Mouse (Mus musculus) CH12.LX (cell line): ENCODE results near the gene Klc4. TPM values are rescaled to one million over a fixed set of nuclear protein-coding genes. Genes with fewer than 3 reads are reported as not detected.

ENCODE experiments used
- DNase-seq: peaks from one replicate; pipeline ENCODE4 v3.0.0-alpha.2; 2013; ENCODE audit errors: extremely low read depth
- H3K27ac ChIP-seq: 2 replicates; pipeline ENCODE4 v1.5.1; 2012; ENCODE audit warnings: low read depth, mild to moderate bottlenecking, control low read depth, moderate library complexity; ENCODE audit not compliant: insufficient read depth
- H3K27me3 ChIP-seq: replicated peaks from 2 replicates; pipeline ENCODE3; 2012; ENCODE audit warnings: inconsistent platforms
- H3K36me3 ChIP-seq, 2 experiments: replicated peaks in 1 of 2; 2 replicates each; pipeline versions ENCODE3 to v1.6.1; 2012; ENCODE audit warnings: inconsistent platforms in 1 of 2, low read length in 1 of 2, mild to moderate bottlenecking in 1 of 2, mixed read lengths in 1 of 2, moderate library complexity in 1 of 2; ENCODE audit not compliant: control insufficient read depth in 1 of 2, insufficient read depth in 1 of 2
- H3K4me1 ChIP-seq, 2 experiments: 2 replicates each; pipeline ENCODE4 v1.6.1; 2012; ENCODE audit warnings: inconsistent platforms in 1 of 2, moderate library complexity in 1 of 2; ENCODE audit not compliant: insufficient read depth in 2 of 2, control insufficient read depth in 1 of 2
- H3K4me2 ChIP-seq: 2 replicates; pipeline ENCODE4 v1.6.1; 2012; ENCODE audit warnings: low read depth, mild to moderate bottlenecking, control low read depth; ENCODE audit not compliant: poor library complexity, insufficient read depth, severe bottlenecking
- H3K4me3 ChIP-seq, 3 experiments: fragments of 150-350 bp in 1 of 3; sonication (generic) in 1 of 3; replicated peaks in 1 of 3; 2 replicates each; pipeline versions ENCODE3 to v1.5.1; 2011 to 2012; ENCODE audit warnings: low read depth in 2 of 3, low read length in 2 of 3, mild to moderate bottlenecking in 2 of 3, moderate library complexity in 2 of 3, control low read depth in 1 of 3, improper control_type of control experiment in 1 of 3, inconsistent platforms in 1 of 3, mixed read lengths in 1 of 3; ENCODE audit not compliant: poor library complexity in 1 of 3
- H3K79me2 ChIP-seq: replicated peaks from 2 replicates; pipeline ENCODE4 v1.6.1; 2012; ENCODE audit warnings: mild to moderate bottlenecking, moderate library complexity; ENCODE audit not compliant: control insufficient read depth, poor library complexity, insufficient read depth, severe bottlenecking; ENCODE audit errors: extremely low read depth
- H3K9ac ChIP-seq: 2 replicates; pipeline ENCODE4 v1.6.1; 2012; ENCODE audit warnings: low read depth, mild to moderate bottlenecking, control low read depth, moderate library complexity; ENCODE audit not compliant: insufficient read depth
- H3K9me3 ChIP-seq: replicated peaks from 2 replicates; pipeline ENCODE3; 2012; ENCODE audit warnings: low read length, inconsistent platforms, mixed read lengths
- BHLHE40 ChIP-seq: IDR thresholded peaks from 2 replicates; pipeline ENCODE4 v1.6.1; 2011; ENCODE audit warnings: mild to moderate bottlenecking, low read depth, low read length, improper control_type of control experiment
- CHD1 ChIP-seq: IDR thresholded peaks from 2 replicates; pipeline ENCODE4 v1.6.1; 2012; ENCODE audit warnings: low read depth, low read length, improper control_type of control experiment, inconsistent platforms
- CHD2 ChIP-seq: IDR thresholded peaks from 2 replicates; pipeline ENCODE4 v1.6.1; 2011; ENCODE audit warnings: low read length, improper control_type of control experiment
- CTCF ChIP-seq, 2 experiments: IDR thresholded peaks in 1 of 2; conservative IDR thresholded peaks in 1 of 2; 2 replicates each; pipeline ENCODE4 v1.5.1; 2011 to 2012; ENCODE audit warnings: low read depth in 2 of 2, low read length in 2 of 2, improper control_type of control experiment in 1 of 2, inconsistent platforms in 1 of 2, mild to moderate bottlenecking in 1 of 2, moderate library complexity in 1 of 2
- E2F4 ChIP-seq: IDR thresholded peaks from 2 replicates; pipeline ENCODE4 v1.6.1; 2011; ENCODE audit warnings: low read depth, low read length, improper control_type of control experiment; ENCODE audit not compliant: insufficient replicate concordance
- ELF1 ChIP-seq: IDR thresholded peaks from 2 replicates; pipeline ENCODE4 v1.6.1; 2014; ENCODE audit warnings: low read depth, mild to moderate bottlenecking, inconsistent platforms, low read length, improper control_type of control experiment
- EP300 ChIP-seq: IDR thresholded peaks from 2 replicates; pipeline ENCODE4 v1.6.1; 2011; ENCODE audit warnings: low read length, improper control_type of control experiment
- ETS1 ChIP-seq: conservative IDR thresholded peaks from 2 replicates; pipeline ENCODE4 v1.6.1; 2012; ENCODE audit warnings: low read depth, mild to moderate bottlenecking, inconsistent platforms, low read length, improper control_type of control experiment, moderate library complexity
- GABPA ChIP-seq: IDR thresholded peaks from 2 replicates; pipeline ENCODE4 v1.6.1; 2012; ENCODE audit warnings: low read depth, low read length, improper control_type of control experiment, inconsistent platforms; ENCODE audit not compliant: insufficient replicate concordance
- HCFC1 ChIP-seq: IDR thresholded peaks from 2 replicates; pipeline ENCODE4 v1.6.1; 2012; ENCODE audit warnings: low read depth, mild to moderate bottlenecking, inconsistent platforms, low read length, improper control_type of control experiment
- IRF4 ChIP-seq: IDR thresholded peaks from 2 replicates; pipeline ENCODE4 v1.6.1; 2014; ENCODE audit warnings: low read depth, mild to moderate bottlenecking, inconsistent platforms, low read length, improper control_type of control experiment
- JUN ChIP-seq: IDR thresholded peaks from 2 replicates; pipeline ENCODE4 v1.6.1; 2011; ENCODE audit warnings: low read depth, mild to moderate bottlenecking, low read length, improper control_type of control experiment, moderate library complexity; ENCODE audit not compliant: insufficient read depth
- JUND ChIP-seq: conservative IDR thresholded peaks from 2 replicates; pipeline ENCODE4 v1.6.1; 2011; ENCODE audit warnings: low read depth, low read length, improper control_type of control experiment
- KAT2A ChIP-seq: IDR thresholded peaks from 2 replicates; pipeline ENCODE4 v1.6.1; 2012; ENCODE audit warnings: low read length, improper control_type of control experiment, inconsistent platforms; ENCODE audit not compliant: insufficient replicate concordance
- MAFK ChIP-seq: IDR thresholded peaks from 2 replicates; pipeline ENCODE4 v1.6.1; 2011; ENCODE audit warnings: low read length, improper control_type of control experiment; ENCODE audit not compliant: insufficient replicate concordance
- MAX ChIP-seq: IDR thresholded peaks from 2 replicates; pipeline ENCODE4 v1.6.1; 2011; ENCODE audit warnings: low read length, improper control_type of control experiment
- MAZ ChIP-seq: IDR thresholded peaks from 2 replicates; pipeline ENCODE4 v1.6.1; 2012; ENCODE audit warnings: low read depth, mild to moderate bottlenecking, inconsistent platforms, low read length, improper control_type of control experiment, moderate library complexity
- MEF2A ChIP-seq: IDR thresholded peaks from 2 replicates; pipeline ENCODE4 v1.6.1; 2014; ENCODE audit warnings: low read depth, mild to moderate bottlenecking, inconsistent platforms, low read length, improper control_type of control experiment, borderline replicate concordance
- MXI1 ChIP-seq: IDR thresholded peaks from 2 replicates; pipeline ENCODE4 v1.6.1; 2011; ENCODE audit warnings: mild to moderate bottlenecking, low read depth, low read length, improper control_type of control experiment
- MYC ChIP-seq: IDR thresholded peaks from 2 replicates; pipeline ENCODE4 v1.6.1; 2011; ENCODE audit warnings: low read depth, mild to moderate bottlenecking, improper control_type of control experiment, low read length
- NELFE ChIP-seq: IDR thresholded peaks from 2 replicates; pipeline ENCODE4 v1.6.1; 2011; ENCODE audit warnings: low read depth, low read length, improper control_type of control experiment
- NRF1 ChIP-seq: IDR thresholded peaks from 2 replicates; pipeline ENCODE4 v1.6.1; 2014; ENCODE audit warnings: low read depth, mild to moderate bottlenecking, inconsistent platforms, low read length, improper control_type of control experiment, moderate library complexity
- PAX5 ChIP-seq: IDR thresholded peaks from 2 replicates; pipeline ENCODE4 v1.6.1; 2012; ENCODE audit warnings: low read length, inconsistent platforms, mixed read lengths
- POLR2A ChIP-seq: IDR thresholded peaks from 2 replicates; pipeline ENCODE4 v1.6.1; 2011; ENCODE audit warnings: low read depth, mild to moderate bottlenecking, improper control_type of control experiment, low read length
- POLR2AphosphoS2 ChIP-seq: IDR thresholded peaks from 2 replicates; pipeline ENCODE4 v1.6.1; 2011; ENCODE audit warnings: low read depth, low read length, improper control_type of control experiment
- RAD21 ChIP-seq: IDR thresholded peaks from 2 replicates; pipeline ENCODE4 v1.6.1; 2011; ENCODE audit warnings: low read depth, mild to moderate bottlenecking, low read length, improper control_type of control experiment, moderate library complexity
- RCOR1 ChIP-seq: conservative IDR thresholded peaks from 2 replicates; pipeline ENCODE4 v1.6.1; 2012; ENCODE audit warnings: low read depth, mild to moderate bottlenecking, inconsistent platforms, low read length, improper control_type of control experiment
- SIN3A ChIP-seq: IDR thresholded peaks from 2 replicates; pipeline ENCODE4 v1.6.1; 2012; ENCODE audit warnings: low read length, improper control_type of control experiment, inconsistent platforms
- SMC3 ChIP-seq: IDR thresholded peaks from 2 replicates; pipeline ENCODE4 v1.6.1; 2011; ENCODE audit warnings: low read depth, low read length, improper control_type of control experiment
- TBP ChIP-seq: conservative IDR thresholded peaks from 2 replicates; pipeline ENCODE4 v1.6.1; 2011; ENCODE audit warnings: low read depth, low read length, improper control_type of control experiment
- TCF12 ChIP-seq: IDR thresholded peaks from 2 replicates; pipeline ENCODE4 v1.6.1; 2014; ENCODE audit warnings: low read depth, mild to moderate bottlenecking, inconsistent platforms, low read length, improper control_type of control experiment
- UBTF ChIP-seq: IDR thresholded peaks from 2 replicates; pipeline ENCODE4 v1.6.1; 2012; ENCODE audit warnings: low read depth, mild to moderate bottlenecking, inconsistent platforms, low read length, improper control_type of control experiment, moderate library complexity
- USF1 ChIP-seq: IDR thresholded peaks from 2 replicates; pipeline ENCODE4 v1.6.1; 2014; ENCODE audit warnings: low read depth, mild to moderate bottlenecking, inconsistent platforms, low read length, improper control_type of control experiment
- USF2 ChIP-seq: conservative IDR thresholded peaks from 2 replicates; pipeline ENCODE4 v1.6.1; 2011; ENCODE audit warnings: low read depth, low read length, improper control_type of control experiment
- ZC3H11A ChIP-seq: IDR thresholded peaks from 2 replicates; pipeline ENCODE4 v1.6.1; 2012; ENCODE audit warnings: low read depth, mild to moderate bottlenecking, inconsistent platforms, low read length, improper control_type of control experiment
- ZKSCAN1 ChIP-seq: IDR thresholded peaks from 2 replicates; pipeline ENCODE4 v1.6.1; 2012; ENCODE audit warnings: low read depth, inconsistent platforms, low read length, improper control_type of control experiment, borderline replicate concordance
- ZMIZ1 ChIP-seq: IDR thresholded peaks from 2 replicates; pipeline ENCODE4 v1.6.1; 2012; ENCODE audit warnings: low read depth, mild to moderate bottlenecking, inconsistent platforms, low read length, improper control_type of control experiment
- ZNF384 ChIP-seq: IDR thresholded peaks from 2 replicates; pipeline ENCODE4 v1.6.1; 2012; ENCODE audit warnings: low read depth, low read length, improper control_type of control experiment, inconsistent platforms
- dilution Hi-C: fragments of 300-500 bp; cut with MboI; formaldehyde crosslinking; loops from 2 replicates; pipeline ENCODE4 v1.14.3; 2020; ENCODE audit warnings: low sequenced_read_pairs; ENCODE audit not compliant: extremely low pct_unique_long_range_greater_than_20kb, extremely low pct_ligation_motif_present
- in situ Hi-C: fragments of 300-500 bp; cut with MboI; formaldehyde crosslinking; loops from 3 replicates; pipeline ENCODE4 v1.14.3; 2019; ENCODE audit warnings: low sequenced_read_pairs, low pct_ligation_motif_present, low pct_unique_long_range_greater_than_20kb, mixed read lengths
- polyA plus RNA-seq: library from polyadenylated mRNA; unstranded; fragments of >175 nt; gene quantifications from 2 replicates; pipeline ENCODE4 v1.2.1, GENCODE M21; 2012; ENCODE audit warnings: low read depth; ENCODE audit not compliant: insufficient read length
- total RNA-seq, 2 experiments: library from RNA; depleted of rRNA; stranded (reverse); fragments of 300-350 nt in 1 of 2; fragments of >200 nt in 1 of 2; gene quantifications; 2 replicates each; pipeline ENCODE4 v1.2.3; 2012 to 2014

Klc4 gene
- total RNA-seq (2012; rRNA removed) (7.8 and 10.7 TPM in 2 replicates), total RNA-seq (2014; rRNA removed) (6.6 and 8.3 TPM in 2 replicates), polyA plus RNA-seq (6.7 and 7.8 TPM in 2 replicates)

GRCm38 (mm10) chr17:46645561-46646321 lies at the start of gene Klc4, which contains the start of gene Mrpl2:
TSS of gene Klc4 (minus strand) at chr17:46646022.
TSS of gene Mrpl2 (plus strand) at chr17:46646229.
- Histone ChIP-seq H3K9ac (peak within 1 kb of the TSS; percentile 91), H3K27ac (peak within 1 kb of the TSS; percentile 26; the same call in 1 of the 2 replicates), H3K4me1 (peaks cover 5 to 45% of the 10 kb centered on the region in 2 experiments; a peak in 3 of 4 replicates), H3K36me3 (peaks cover 14 to 35% of the 10 kb centered on the region in 2 experiments), H3K27me3 (no peaks in the 10 kb centered on the region), H3K9me3 (no peaks in the 10 kb centered on the region), H3K4me3 (peak within 1 kb of the TSS; percentile 75 to 96 (median 92)), H3K4me2 (peak within 1 kb of the TSS; percentile 99), H3K79me2 (peaks cover 9% of the 10 kb centered on the region)
- in situ Hi-C loops (no loop called here), dilution Hi-C loops (no loop called here)
- TF ChIP-seq MAX (peak; percentile 96), ZMIZ1 (no peak; the same call in 1 of the 2 replicates), SMC3 (no peak), JUN (no peak), BHLHE40 (no peak), IRF4 (peak; percentile 88), MEF2A (peak; percentile 76), KAT2A (peak; percentile 83; the same call in 1 of the 2 replicates), JUND (no peak), MAFK (no peak), USF1 (peak; percentile 94), E2F4 (no peak), NRF1 (peak; percentile 64), CHD1 (no peak), POLR2A (peak; percentile 97), MYC (peak; percentile 67; the same call in 1 of the 2 replicates), ZNF384 (no peak), EP300 (no peak), GABPA (peak; percentile 44; the same call in 1 of the 2 replicates), ZKSCAN1 (no peak), HCFC1 (peak; percentile 92), PAX5 (no peak), CHD2 (peak; percentile 72; the same call in 1 of the 2 replicates), ETS1 (peak; percentile 65), NELFE (peak; percentile 97), MXI1 (peak; percentile 91), TCF12 (peak; percentile 71; the same call in 1 of the 2 replicates), SIN3A (peak; percentile 98), CTCF (conservative IDR thresholded peaks at IDR 0.05 in 1 of 2, IDR thresholded peaks at IDR 0.05 in 1 of 2; ENCODE audit: low read depth in 2 of 2, low read length in 2 of 2) (no peak), RAD21 (no peak), MAZ (0 out of 2 replicates have a peak, but pooled peaks have one; percentile 46), ELF1 (peak; percentile 67; the same call in 1 of the 2 replicates), TBP (0 out of 2 replicates have a peak, but pooled peaks have one; percentile 48), RCOR1 (no peak), ZC3H11A (no peak), UBTF (no peak), USF2 (peak; percentile 92), POLR2AphosphoS2 (peak; percentile 88; the same call in 1 of the 2 replicates)
- peak; percentile 98 for DNase-seq
